Comparison of ENCODE assay signal across 14 mouse cellular contexts in the genomic region with DNA sequence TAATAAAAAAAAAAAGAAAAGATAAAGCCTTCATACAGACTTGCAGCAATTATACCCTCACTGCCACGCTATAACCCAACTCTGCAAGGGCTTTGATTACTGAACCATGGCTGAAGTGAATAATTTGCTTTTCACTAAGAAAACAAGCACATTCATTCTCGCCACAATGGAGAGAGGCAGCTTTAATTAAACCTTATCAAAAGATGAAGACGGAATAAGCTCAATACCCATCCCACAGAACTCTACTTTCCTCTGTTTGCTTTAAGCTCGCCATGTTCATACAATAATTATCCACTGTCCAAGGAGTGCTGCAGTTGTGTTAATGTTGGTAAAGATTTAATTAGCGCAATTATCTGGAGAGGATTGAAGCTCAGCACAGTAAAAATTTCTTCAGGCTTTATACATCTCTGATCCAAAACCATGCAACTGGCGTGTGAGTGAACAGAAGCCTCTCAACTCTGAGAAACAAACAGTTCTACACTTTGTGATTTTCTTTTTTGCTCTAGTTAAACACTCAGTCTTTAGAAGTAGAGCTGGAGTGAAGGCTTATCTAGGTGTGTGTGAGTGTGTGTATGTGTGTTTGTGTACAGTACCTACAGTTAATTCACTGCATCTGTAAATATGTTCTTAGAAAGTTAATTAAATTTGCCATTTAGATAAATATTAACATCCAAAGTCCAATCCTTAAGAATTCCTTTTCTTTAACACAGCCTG.
DNase-seq lines count a peak whose midpoint lies in the region; ATAC-seq and TF ChIP-seq lines count a peak whose summit lies in the region.
"Had no signal": no experiment of that assay in that cellular context is flagged by ENCODE, and none has a peak within 500 bp of the region (broad histone marks: within the 10 kb centered on the region; RNA-seq: fewer than 3 reads in every experiment).

No protein-coding gene starts in this region.

- no peaks in the 10 kb centered on the region for H3K27me3 ChIP-seq in kidney, embryonic 15.5 days
- no peaks in the 10 kb centered on the region for H3K27me3 ChIP-seq in forebrain, embryonic 14.5 days (replicated peaks; ENCODE audit: control insufficient read depth, insufficient read depth, low read length)
- H3K27me3 ChIP-seq in midbrain, embryonic 13.5 days = peaks cover 6% of the 10 kb centered on the region
- H3K27me3 ChIP-seq: heart, embryonic 15.5 days; intestine, embryonic 15.5 days; stomach, embryonic 15.5 days had no signal

- TF ChIP-seq POLR2A in brain, embryonic 14.5 days (IDR thresholded peaks at IDR 0.05; ENCODE audit: borderline replicate concordance, extremely low read depth, insufficient read depth, insufficient read length, poor library complexity, severe bottlenecking) = no peak

- peak; percentile 46; the same call in 1 of the 2 replicates for ATAC-seq in kidney, embryonic 15.5 days (replicated peaks; ENCODE audit: low FRiP score)
- peak; percentile 89 for ATAC-seq in forebrain, embryonic 14.5 days
- ATAC-seq in midbrain, embryonic 13.5 days = peak; percentile 53; the same call in 1 of the 2 replicates
- ATAC-seq: intestine, embryonic 15.5 days had no signal

- peak overlapping the region; percentile 59 for H3K27ac ChIP-seq in kidney, embryonic 15.5 days
- H3K27ac ChIP-seq in forebrain, embryonic 14.5 days (ENCODE audit: low read depth, low read length) = peak overlapping the region; percentile 67
- H3K27ac ChIP-seq in midbrain, embryonic 13.5 days = peak overlapping the region; percentile 70; the same call in 1 of the 2 replicates
- H3K27ac ChIP-seq: heart, embryonic 15.5 days; intestine, embryonic 15.5 days; stomach, embryonic 15.5 days had no signal

- H3K9me3 ChIP-seq in kidney, embryonic 15.5 days (replicated peaks) = no peaks in the 10 kb centered on the region
- H3K9me3 ChIP-seq in forebrain, embryonic 14.5 days (replicated peaks; ENCODE audit: control insufficient read depth, low read length) = no peaks in the 10 kb centered on the region
- no peaks in the 10 kb centered on the region for H3K9me3 ChIP-seq in midbrain, embryonic 13.5 days
- H3K9me3 ChIP-seq: heart, embryonic 15.5 days; intestine, embryonic 15.5 days; stomach, embryonic 15.5 days had no signal

- intact Hi-C loops in left cerebral cortex, postnatal 25 days (cut with DNase I) = no loop called here

- H3K4me1 ChIP-seq in kidney, embryonic 15.5 days = peaks cover 30% of the 10 kb centered on the region
- peaks cover 46% of the 10 kb centered on the region for H3K4me1 ChIP-seq in forebrain, embryonic 14.5 days (ENCODE audit: control insufficient read depth, insufficient read depth, low read length)
- peaks cover 49% of the 10 kb centered on the region for H3K4me1 ChIP-seq in midbrain, embryonic 13.5 days (replicated peaks)

- no peak for TF ChIP-seq CTCF in brain, embryonic 14.5 days (IDR thresholded peaks at IDR 0.05; ENCODE audit: borderline replicate concordance, extremely low read depth, insufficient read depth, insufficient read length)

- no peak overlapping the region for H3K9ac ChIP-seq in kidney, embryonic 15.5 days
- no peak overlapping the region for H3K9ac ChIP-seq in forebrain, embryonic 14.5 days (ENCODE audit: low read length)
- no peak overlapping the region for H3K9ac ChIP-seq in midbrain, embryonic 13.5 days (replicated peaks)
- H3K9ac ChIP-seq: heart, embryonic 15.5 days; intestine, embryonic 15.5 days; stomach, embryonic 15.5 days had no signal

- H3K36me3 ChIP-seq in kidney, embryonic 15.5 days = no peaks in the 10 kb centered on the region
- no peaks in the 10 kb centered on the region for H3K36me3 ChIP-seq in forebrain, embryonic 14.5 days (ENCODE audit: control insufficient read depth, insufficient read depth, low read length)
- H3K36me3 ChIP-seq in midbrain, embryonic 13.5 days = no peaks in the 10 kb centered on the region
- H3K36me3 ChIP-seq: heart, embryonic 15.5 days; intestine, embryonic 15.5 days; stomach, embryonic 15.5 days had no signal

- WGBS in kidney, embryonic 15.5 days = 52% methylated on average over 6 of the region's 6 CpGs
- WGBS in forebrain, embryonic 14.5 days = 3% methylated on average over 6 of the region's 6 CpGs
- WGBS in midbrain, embryonic 13.5 days = 12% methylated on average over 6 of the region's 6 CpGs

- H3K4me3 ChIP-seq in kidney, embryonic 15.5 days (replicated peaks) = no peak overlapping the region
- no peak overlapping the region for H3K4me3 ChIP-seq in forebrain, embryonic 14.5 days (ENCODE audit: low read depth, low read length)
- no peak overlapping the region for H3K4me3 ChIP-seq in midbrain, embryonic 13.5 days (replicated peaks)
- H3K4me3 ChIP-seq: heart, embryonic 15.5 days; intestine, embryonic 15.5 days; stomach, embryonic 15.5 days had no signal

- no peak overlapping the region for H3K4me2 ChIP-seq in kidney, embryonic 15.5 days
- H3K4me2 ChIP-seq in forebrain, embryonic 14.5 days (ENCODE audit: low read length) = no peak overlapping the region
- no peak overlapping the region for H3K4me2 ChIP-seq in midbrain, embryonic 13.5 days (replicated peaks)
- H3K4me2 ChIP-seq: heart, embryonic 15.5 days; intestine, embryonic 15.5 days; liver, embryonic 11.5 days; stomach, embryonic 15.5 days had no signal

- DNase-seq in kidney, postnatal 4 days = no peak
- DNase-seq in brain, embryonic 14.5 days (ENCODE audit: low read depth) = peak; percentile 93
- peak; percentile 87 for DNase-seq in forebrain, embryonic 14.5 days (ENCODE audit: low spot score)
- no peak for DNase-seq in spleen, adult 18-20 months
- no peak for DNase-seq in layer of hippocampus, adult 11-12 months (ENCODE audit: low spot score)
- no peak for DNase-seq in left cerebral cortex, postnatal 25 days (ENCODE audit: low spot score in 2 of 2)
- DNase-seq: cerebellum, adult 2 months; thymus, postnatal 25 days had no signal

Comparison
In these comparisons a context has a peak if more than half of its experiments do, and no peak if none do; other contexts are left out.
1. DNase-seq: peak in brain, embryonic 14.5 days (single experiment) and forebrain, embryonic 14.5 days (single experiment); none in kidney, postnatal 4 days (0 of 2), spleen, adult 18-20 months (0 of 2), layer of hippocampus, adult 11-12 months (single experiment) and left cerebral cortex, postnatal 25 days (0 of 2).
2. Peak in every context shown above with its lines, with median percentiles within 50 percentile points of each other: ATAC-seq and H3K27ac ChIP-seq.